Mouse (Mus musculus) forebrain, embryonic 14.5 days (tissue): ENCODE results near the gene Sult1c2. TPM values are rescaled to one million over a fixed set of nuclear protein-coding genes. Genes with fewer than 3 reads are reported as not detected.
"Not testable (repeated sequence)": the region's sequence is repeated elsewhere in the genome, so short reads cannot be mapped to it uniquely, and the experiment has no call there.

Source experiments
- ATAC-seq: fragments of 200-750 bp; cut with Nextera tagmentation; 2 replicates; pipeline ENCODE4 v1.8.0; 2017; ENCODE audit warnings: mild to moderate bottlenecking, moderate library complexity
- DNase-seq: peaks from one replicate; pipeline ENCODE4 v3.0.0-alpha.2; 2015; ENCODE audit warnings: low spot score
- H3K27ac ChIP-seq: fragments of 300-500 bp; sonication (generic); 2 replicates; pipeline ENCODE4 v1.5.1; 2014; ENCODE audit warnings: low read depth, mild to moderate bottlenecking, control low read depth, low read length, moderate library complexity
- H3K27me3 ChIP-seq: fragments of 300-500 bp; sonication (generic); replicated peaks from 2 replicates; pipeline ENCODE4 v1.6.1; 2014; ENCODE audit warnings: low read length, control low read depth, mixed read lengths; ENCODE audit not compliant: control insufficient read depth, insufficient read depth
- H3K36me3 ChIP-seq: fragments of 300-500 bp; sonication (generic); 2 replicates; pipeline ENCODE4 v1.6.1; 2014; ENCODE audit warnings: low read length, control low read depth; ENCODE audit not compliant: control insufficient read depth, insufficient read depth
- H3K4me1 ChIP-seq: fragments of 300-500 bp; sonication (generic); 2 replicates; pipeline ENCODE4 v1.6.1; 2014; ENCODE audit warnings: antibody characterized with exemption, low read length, control low read depth; ENCODE audit not compliant: control insufficient read depth, insufficient read depth
- H3K4me2 ChIP-seq: fragments of 300-500 bp; sonication (generic); 2 replicates; pipeline ENCODE4 v1.6.1; 2014; ENCODE audit warnings: mild to moderate bottlenecking, control low read depth, low read length
- H3K4me3 ChIP-seq: fragments of 300-500 bp; sonication (generic); 2 replicates; pipeline ENCODE4 v1.5.1; 2014; ENCODE audit warnings: low read depth, low read length, control low read depth
- H3K9ac ChIP-seq: fragments of 300-500 bp; sonication (generic); 2 replicates; pipeline ENCODE4 v1.6.1; 2014; ENCODE audit warnings: mild to moderate bottlenecking, low read length, control low read depth, moderate library complexity
- H3K9me3 ChIP-seq: fragments of 300-500 bp; sonication (generic); replicated peaks from 2 replicates; pipeline ENCODE4 v1.6.1; 2016; ENCODE audit warnings: low read length, control low read depth, mixed read lengths; ENCODE audit not compliant: control insufficient read depth
- WGBS: fragments of 180-500 bp; shearing (Covaris S2); extraction: QIAGEN DNeasy Blood & Tissue Kit; methylation state at CpG from one replicate; pipeline ENCODE4 v1.1.7; 2014; 5-methylcytosine and 5-hydroxymethylcytosine counted together
- polyA plus RNA-seq: library from polyadenylated mRNA; unstranded; fragments of >200 nt; fragmentation: Nextera tagmentation; extraction: Ambion mirVana; gene quantifications from 2 replicates; pipeline ENCODE4 v1.2.1, GENCODE M21; 2014

Gene Sult1c2
- not detected in 2 replicates for polyA plus RNA-seq

DNA sequence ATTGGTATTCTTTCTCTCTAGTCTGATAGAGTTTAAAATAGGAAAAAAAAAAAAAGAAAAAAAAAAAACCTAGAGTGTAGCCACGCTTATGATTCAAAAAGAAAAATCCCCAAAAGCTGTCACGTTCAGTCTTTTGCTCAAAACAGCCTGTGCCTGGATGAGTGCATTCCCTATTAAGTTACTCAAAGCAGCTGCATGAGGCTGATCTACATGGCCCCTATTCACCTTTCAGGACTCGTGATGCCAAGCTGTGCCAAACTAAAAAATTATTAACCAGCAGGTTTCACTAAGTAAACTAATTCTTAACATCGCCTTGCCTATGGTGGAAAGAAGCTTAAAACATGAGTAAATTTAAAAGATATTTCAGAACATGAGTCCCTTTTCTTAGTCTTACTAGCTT, at the start of gene Sult1c2:
Gene Sult1c2 (minus strand): TSS at position 134 of the 400 bp plus-strand sequence.
- Histone ChIP-seq H3K4me3 (no peak within 1 kb of the TSS), H3K4me2 (no peak within 1 kb of the TSS), H3K36me3 (no peaks in the 10 kb centered on the region), H3K9ac (no peak within 1 kb of the TSS), H3K4me1 (no peaks in the 10 kb centered on the region), H3K9me3 (no peaks in the 10 kb centered on the region), H3K27ac (no peak within 1 kb of the TSS), H3K27me3 (no peaks in the 10 kb centered on the region)
- ATAC-seq, result no peak
- no peak for DNase-seq
- WGBS, result 87% methylated on average over 4 of the region's 4 CpGs

DNA sequence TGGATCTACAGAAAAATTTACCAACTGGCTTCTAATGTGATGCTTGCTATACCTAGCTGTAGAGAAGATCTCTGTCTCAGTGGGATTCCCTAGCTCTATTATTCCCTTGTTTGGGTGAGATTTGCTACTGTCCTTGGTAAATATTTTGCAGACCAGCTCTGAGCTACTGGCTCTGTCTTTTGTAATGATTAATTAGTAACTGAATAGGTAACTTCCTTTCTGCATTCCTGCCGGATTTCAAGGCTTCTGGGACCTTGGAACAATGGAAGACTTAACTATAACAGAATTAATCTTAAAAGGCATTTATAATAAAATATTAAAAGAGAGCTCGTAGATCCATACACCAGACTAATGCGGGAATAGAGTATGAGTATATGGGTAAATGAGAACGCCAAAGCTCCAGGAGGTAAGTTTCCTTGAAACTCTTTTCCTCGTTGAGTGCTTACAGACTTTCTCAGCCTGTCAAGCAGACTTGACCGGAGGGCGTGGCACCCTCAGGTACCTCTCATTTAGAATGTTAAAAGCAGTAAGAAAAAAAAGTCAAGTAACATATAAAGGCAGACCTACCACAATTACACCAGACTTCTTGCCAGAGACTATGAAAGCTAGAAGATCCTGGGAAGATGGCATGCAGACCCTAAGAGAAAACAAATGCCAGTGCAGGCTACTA, 33.0 kb upstream of the Sult1c2 start:
- not testable (repeated sequence) for H3K4me1 ChIP-seq, H3K9ac ChIP-seq, H3K36me3 ChIP-seq, H3K27ac ChIP-seq, H3K9me3 ChIP-seq, DNase-seq, ATAC-seq, H3K27me3 ChIP-seq, H3K4me3 ChIP-seq, H3K4me2 ChIP-seq
- WGBS, result 86% methylated on average over 7 of the region's 7 CpGs

DNA sequence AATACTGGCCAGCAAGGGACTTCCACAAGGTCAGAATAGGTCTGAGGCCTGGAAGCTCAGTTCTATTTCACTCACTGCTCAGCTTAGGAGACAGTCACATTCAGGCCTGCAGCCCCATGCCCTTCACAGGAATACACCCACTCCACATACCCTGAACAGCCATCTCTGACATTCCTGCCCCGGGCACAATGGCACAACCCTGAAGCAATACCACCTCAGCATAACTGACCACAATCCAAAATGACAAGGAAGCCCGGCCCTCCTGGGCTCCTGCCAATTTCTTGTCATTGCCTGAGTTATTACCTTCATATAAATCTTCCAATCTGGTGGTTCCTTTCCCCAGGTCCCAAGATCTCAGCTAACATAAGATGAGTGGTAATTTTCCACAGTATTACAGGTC, 28.3 kb upstream of the Sult1c2 start:
- Histone ChIP-seq H3K9ac (no peak overlapping the region), H3K4me1 (no peaks in the 10 kb centered on the region), H3K9me3 (no peaks in the 10 kb centered on the region), H3K36me3 (no peaks in the 10 kb centered on the region), H3K27ac (no peak overlapping the region), H3K27me3 (no peaks in the 10 kb centered on the region), H3K4me2 (no peak overlapping the region), H3K4me3 (no peak overlapping the region)
- ATAC-seq (no peak), DNase-seq (no peak)
- WGBS, result 85% methylated on average over 2 of the region's 2 CpGs

DNA sequence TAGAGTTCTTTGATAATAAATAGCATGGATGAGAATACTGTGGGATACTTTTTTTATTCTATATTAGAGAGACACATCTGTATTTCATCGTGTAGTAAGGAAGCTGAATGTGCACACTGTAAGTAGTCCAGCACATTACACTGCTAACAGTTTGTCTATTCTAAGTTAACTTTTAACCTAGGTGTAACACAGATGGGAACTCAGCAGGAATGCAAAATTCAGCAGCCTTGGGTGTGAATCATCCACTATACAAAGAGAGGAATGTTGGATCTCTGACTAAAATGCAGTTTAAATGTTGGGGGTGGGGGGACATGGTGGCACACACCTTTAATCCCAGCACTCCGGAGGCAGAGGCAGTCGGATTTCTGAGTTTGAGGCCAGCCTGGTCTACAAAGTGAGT, 26.1 kb upstream of the Sult1c2 start:
- no peaks in the 10 kb centered on the region for H3K9me3 ChIP-seq
- H3K27ac ChIP-seq, result no peak overlapping the region
- no peaks in the 10 kb centered on the region for H3K36me3 ChIP-seq
- DNase-seq (no peak), ATAC-seq (no peak)
- H3K4me1 ChIP-seq, result no peaks in the 10 kb centered on the region
- whole genome bisulfite sequencing, result 86% methylated on average over 3 of the region's 3 CpGs
- H3K4me3 ChIP-seq, result no peak overlapping the region
- no peak overlapping the region for H3K4me2 ChIP-seq
- no peaks in the 10 kb centered on the region for H3K27me3 ChIP-seq
- H3K9ac ChIP-seq, result no peak overlapping the region

DNA sequence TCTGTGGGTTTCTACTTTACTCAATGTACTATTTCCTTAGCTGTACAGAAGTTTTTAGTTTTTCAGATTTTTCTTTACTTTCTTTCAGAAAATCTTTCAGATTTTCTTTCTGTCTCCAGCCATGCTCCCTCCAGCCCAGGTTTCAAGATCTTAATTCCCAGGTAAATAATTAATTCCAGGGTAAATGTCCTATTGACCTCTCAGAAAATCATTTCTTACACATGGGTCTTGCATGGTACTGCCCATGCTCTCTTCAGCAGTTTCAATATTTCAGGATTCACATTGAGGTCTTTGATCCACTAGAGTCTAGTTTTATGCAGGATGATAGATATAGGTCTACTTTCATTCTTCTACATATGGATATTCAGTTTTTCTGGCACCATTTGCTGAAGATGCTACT, 23.8 kb upstream of the Sult1c2 start:
- no peak overlapping the region for H3K27ac ChIP-seq

DNA sequence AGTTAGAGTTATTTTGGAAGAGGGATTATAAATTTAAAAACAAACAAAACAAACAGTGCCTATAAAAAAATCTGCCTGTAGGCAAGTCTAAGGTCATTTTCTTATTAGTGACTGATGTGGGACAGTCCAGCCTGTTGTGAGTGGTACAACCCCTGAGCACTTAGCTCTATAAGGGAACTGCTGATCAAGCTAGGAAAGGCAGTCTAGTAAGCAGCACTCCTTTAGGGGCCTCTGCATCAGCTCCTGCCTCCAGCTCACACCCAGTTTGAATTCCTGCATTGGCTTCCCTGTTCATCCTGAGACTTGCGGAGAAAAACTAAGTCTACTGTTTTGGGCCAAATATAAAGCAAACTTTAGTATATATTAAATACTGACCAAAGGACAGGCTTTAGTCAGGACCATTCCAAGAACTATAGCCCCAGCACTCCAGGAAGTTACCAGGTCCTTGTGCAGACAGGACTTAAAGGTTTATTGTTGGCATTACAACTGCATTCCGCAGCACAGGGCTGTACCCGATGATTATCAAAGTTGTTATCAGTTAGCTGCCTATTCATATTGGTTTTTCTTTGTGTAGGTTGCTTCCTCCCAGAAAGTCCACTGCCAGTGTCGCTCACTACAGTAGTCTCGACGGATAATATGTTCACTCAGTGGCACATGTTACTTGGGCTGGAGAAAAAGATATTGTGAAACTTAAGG, 19.3 kb upstream of the Sult1c2 start:
- H3K9ac ChIP-seq, result no peak overlapping the region
- DNase-seq, result no peak
- no peak overlapping the region for H3K4me3 ChIP-seq
- no peaks in the 10 kb centered on the region for H3K9me3 ChIP-seq
- H3K36me3 ChIP-seq, result no peaks in the 10 kb centered on the region
- 86% methylated on average over 6 of the region's 6 CpGs for WGBS
- no peak overlapping the region for H3K4me2 ChIP-seq
- ATAC-seq, result no peak
- H3K4me1 ChIP-seq, result no peaks in the 10 kb centered on the region
- H3K27ac ChIP-seq, result no peak overlapping the region
- no peaks in the 10 kb centered on the region for H3K27me3 ChIP-seq

More for the DNA sequence above, 23.8 kb upstream of the Sult1c2 start:
- Histone ChIP-seq H3K4me2 (no peak overlapping the region), H3K9ac (no peak overlapping the region), H3K36me3 (no peaks in the 10 kb centered on the region), H3K4me3 (no peak overlapping the region), H3K9me3 (no peaks in the 10 kb centered on the region), H3K27me3 (no peaks in the 10 kb centered on the region), H3K4me1 (no peaks in the 10 kb centered on the region)
- no peak for DNase-seq
- no peak for ATAC-seq

DNA sequence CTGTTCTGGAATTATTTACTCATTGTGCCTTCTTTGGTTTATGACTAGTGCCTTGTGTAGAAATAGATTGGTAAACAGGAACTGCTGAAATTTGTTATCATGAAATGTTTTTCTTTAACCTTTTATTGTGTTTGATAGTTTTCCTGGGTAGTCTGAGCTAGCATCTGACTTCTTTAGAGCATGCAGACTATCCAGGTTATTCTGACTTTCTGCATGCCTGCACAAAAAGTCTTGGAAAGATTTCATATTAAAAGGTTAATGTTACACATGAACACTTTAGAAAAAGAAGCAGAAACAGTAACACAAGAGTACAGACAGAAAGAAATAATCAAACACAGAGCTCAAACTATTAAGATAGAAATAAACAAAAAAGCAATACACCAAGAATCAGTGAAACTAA, 14.4 kb upstream of the Sult1c2 start:
- DNase-seq, result no peak
- no peak for ATAC-seq
- H3K27me3 ChIP-seq, result no peaks in the 10 kb centered on the region
- H3K4me1 ChIP-seq, result no peaks in the 10 kb centered on the region
- H3K27ac ChIP-seq, result no peak overlapping the region
- no peak overlapping the region for H3K4me2 ChIP-seq
- no peak overlapping the region for H3K4me3 ChIP-seq
- no peak overlapping the region for H3K9ac ChIP-seq
- no peaks in the 10 kb centered on the region for H3K36me3 ChIP-seq
- no peaks in the 10 kb centered on the region for H3K9me3 ChIP-seq

DNA sequence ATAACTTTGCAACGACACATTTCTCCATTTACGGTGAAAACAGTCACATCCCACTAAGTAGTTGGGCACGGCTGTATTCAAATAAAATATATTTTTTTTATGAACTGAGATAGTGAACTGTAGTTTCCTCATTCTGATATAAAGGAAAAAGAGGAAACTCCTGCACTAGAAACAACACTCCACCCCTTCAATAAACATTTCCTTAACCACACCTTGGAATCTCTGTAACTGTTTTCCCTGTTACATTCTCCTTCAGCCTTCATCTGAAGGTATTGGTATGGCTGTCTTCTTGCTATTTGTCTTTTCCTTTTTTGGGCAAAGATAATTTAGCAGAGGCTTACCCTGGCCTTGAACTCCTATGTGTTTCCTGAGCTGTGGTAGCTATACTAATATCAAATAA, 8.9 kb upstream of the Sult1c2 start:
- no peak overlapping the region for H3K9ac ChIP-seq
- ATAC-seq, result no peak
- H3K27me3 ChIP-seq, result no peaks in the 10 kb centered on the region
- DNase-seq, result no peak
- no peak overlapping the region for H3K27ac ChIP-seq
- 90% methylated on average over 3 of the region's 3 CpGs for WGBS
- H3K4me3 ChIP-seq, result no peak overlapping the region
- H3K4me2 ChIP-seq, result no peak overlapping the region
- H3K9me3 ChIP-seq, result no peaks in the 10 kb centered on the region
- no peaks in the 10 kb centered on the region for H3K36me3 ChIP-seq
- no peaks in the 10 kb centered on the region for H3K4me1 ChIP-seq

DNA sequence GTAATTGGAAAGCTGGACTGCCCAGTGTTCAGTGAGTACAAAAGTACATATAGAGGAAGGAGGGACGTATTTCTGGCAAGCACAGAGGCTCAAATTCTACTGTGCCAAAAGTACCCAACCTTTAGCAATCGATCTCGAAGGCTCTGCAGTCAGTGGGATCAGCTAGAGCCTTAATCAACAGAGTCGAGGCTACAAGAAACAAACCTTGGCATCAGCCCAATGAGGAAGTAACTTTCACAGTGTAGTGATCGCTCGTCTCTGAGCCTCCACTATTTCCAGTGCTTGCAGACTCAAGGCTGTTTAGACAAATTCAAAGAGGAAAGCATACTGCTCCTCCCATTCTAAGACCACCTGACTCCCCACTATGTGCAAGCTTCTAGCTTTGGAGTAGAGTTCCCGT, 343 bp downstream of the Sult1c2 start:
- H3K4me1 ChIP-seq, result no peaks in the 10 kb centered on the region
- no peak overlapping the region for H3K27ac ChIP-seq
- no peak overlapping the region for H3K4me3 ChIP-seq
- no peaks in the 10 kb centered on the region for H3K27me3 ChIP-seq
- DNase-seq (no peak), ATAC-seq (no peak)
- no peaks in the 10 kb centered on the region for H3K36me3 ChIP-seq
- H3K9ac ChIP-seq, result no peak overlapping the region
- no peak overlapping the region for H3K4me2 ChIP-seq
- H3K9me3 ChIP-seq, result no peaks in the 10 kb centered on the region
- 79% methylated on average over 7 of the region's 7 CpGs for WGBS
